In genomic region chr4:48422633-48423032, GRCm38 (mm10) we compare ENCODE assay signal across 25 mouse cellular contexts.
"Had no signal": no experiment of that assay in that cellular context is flagged by ENCODE, and none has a peak within 500 bp of the region (broad histone marks: within the 10 kb centered on the region; RNA-seq: fewer than 3 reads in every experiment).

No protein-coding gene starts in this region.

- ATAC-seq: hindbrain, postnatal 0 days; intestine, embryonic 15.5 days had no signal

- H3K4me2 ChIP-seq: heart, embryonic 13.5 days; heart, embryonic 15.5 days; hindbrain, embryonic 13.5 days; hindbrain, embryonic 15.5 days; intestine, embryonic 15.5 days; kidney, embryonic 15.5 days; limb, embryonic 13.5 days; limb, embryonic 15.5 days; liver, embryonic 13.5 days had no signal

- H3K27ac ChIP-seq: heart, embryonic 10.5 days; heart, embryonic 13.5 days; heart, embryonic 15.5 days; hindbrain, embryonic 13.5 days; hindbrain, embryonic 15.5 days; hindbrain, postnatal 0 days; intestine, embryonic 15.5 days; kidney, embryonic 15.5 days; kidney, postnatal 0 days; limb, embryonic 13.5 days; limb, embryonic 15.5 days; liver, embryonic 13.5 days had no signal

- H3K27me3 ChIP-seq: heart, embryonic 13.5 days; heart, embryonic 15.5 days; hindbrain, embryonic 13.5 days; hindbrain, embryonic 15.5 days; intestine, embryonic 15.5 days; kidney, embryonic 15.5 days; limb, embryonic 13.5 days; limb, embryonic 15.5 days; liver, embryonic 13.5 days had no signal

- H3K9ac ChIP-seq: heart, embryonic 13.5 days; heart, embryonic 15.5 days; hindbrain, embryonic 13.5 days; hindbrain, embryonic 15.5 days; intestine, embryonic 15.5 days; kidney, embryonic 15.5 days; limb, embryonic 13.5 days; limb, embryonic 15.5 days; liver, embryonic 13.5 days had no signal

- H3K9me3 ChIP-seq: heart, embryonic 13.5 days; heart, embryonic 15.5 days; hindbrain, embryonic 13.5 days; hindbrain, embryonic 15.5 days; intestine, embryonic 15.5 days; kidney, embryonic 15.5 days; limb, embryonic 13.5 days; limb, embryonic 15.5 days; liver, embryonic 13.5 days had no signal

- DNase-seq: gastrocnemius, postnatal 14 days; gastrocnemius, postnatal 36 days; heart, adult 18-20 months; heart, postnatal 14 days; heart, postnatal 36 days; kidney, adult 11 months; kidney, adult 2 months; kidney, adult 9 months; kidney, postnatal 14 days; kidney, postnatal 36 days; layer of hippocampus, adult 9-11 months; layer of hippocampus, postnatal 36 days; left cerebral cortex, postnatal 4 days; liver, embryonic 13.5 days had no signal

- H3K4me3 ChIP-seq: heart, embryonic 10.5 days; heart, embryonic 13.5 days; heart, embryonic 15.5 days; hindbrain, embryonic 13.5 days; hindbrain, embryonic 15.5 days; intestine, embryonic 15.5 days; kidney, embryonic 15.5 days; limb, embryonic 13.5 days; limb, embryonic 15.5 days; liver, embryonic 13.5 days had no signal

- H3K4me1 ChIP-seq: hindbrain, embryonic 15.5 days; intestine, embryonic 15.5 days; kidney, embryonic 15.5 days; limb, embryonic 13.5 days; limb, embryonic 15.5 days; liver, embryonic 13.5 days had no signal
